11 mouse cellular contexts compared by ENCODE assay signal in genomic region chr1:118901868-118902586, GRCm38 (mm10).
DNase-seq lines count a peak whose midpoint lies in the region; ATAC-seq lines count a peak whose summit lies in the region.
"Had no signal": no experiment of that assay in that cellular context is flagged by ENCODE, and none has a peak within 500 bp of the region (broad histone marks: within the 10 kb centered on the region; RNA-seq: fewer than 3 reads in every experiment).

No protein-coding gene starts in this region.

- H3K4me3 ChIP-seq in embryonic facial prominence, embryonic 15.5 days (replicated peaks) = no peak overlapping the region
- no peak overlapping the region for H3K4me3 ChIP-seq in midbrain, embryonic 13.5 days (replicated peaks)
- H3K4me3 ChIP-seq: embryonic facial prominence, embryonic 13.5 days had no signal

- WGBS in embryonic facial prominence, embryonic 15.5 days = 45% methylated on average over 8 of the region's 8 CpGs
- WGBS in midbrain, embryonic 13.5 days = 37% methylated on average over 8 of the region's 8 CpGs

- no peak overlapping the region for H3K9ac ChIP-seq in embryonic facial prominence, embryonic 15.5 days
- H3K9ac ChIP-seq in midbrain, embryonic 13.5 days (replicated peaks) = 0 out of 2 replicates have a peak overlapping the region, but pooled peaks have one; percentile 14
- H3K9ac ChIP-seq: embryonic facial prominence, embryonic 13.5 days had no signal

- H3K9me3 ChIP-seq in embryonic facial prominence, embryonic 15.5 days (replicated peaks) = no peaks in the 10 kb centered on the region
- no peaks in the 10 kb centered on the region for H3K9me3 ChIP-seq in midbrain, embryonic 13.5 days
- H3K9me3 ChIP-seq: embryonic facial prominence, embryonic 13.5 days had no signal

- no peaks in the 10 kb centered on the region for H3K27me3 ChIP-seq in embryonic facial prominence, embryonic 15.5 days
- H3K27me3 ChIP-seq in midbrain, embryonic 13.5 days = no peaks in the 10 kb centered on the region
- H3K27me3 ChIP-seq: embryonic facial prominence, embryonic 13.5 days had no signal

- H3K4me2 ChIP-seq in embryonic facial prominence, embryonic 15.5 days (replicated peaks) = no peak overlapping the region
- no peak overlapping the region for H3K4me2 ChIP-seq in midbrain, embryonic 13.5 days (replicated peaks)
- H3K4me2 ChIP-seq: embryonic facial prominence, embryonic 13.5 days had no signal

- H3K27ac ChIP-seq in embryonic facial prominence, embryonic 15.5 days (replicated peaks) = peak overlapping the region; percentile 40; the same call in 1 of the 2 replicates
- H3K27ac ChIP-seq in midbrain, embryonic 13.5 days = no peak overlapping the region
- H3K27ac ChIP-seq: embryonic facial prominence, embryonic 13.5 days had no signal

- DNase-seq in kidney, adult 11 months = peak; percentile 11
- no peak for DNase-seq in kidney, adult 18-20 months
- peak; percentile 41 for DNase-seq in embryo, embryonic 10.5 days (ENCODE audit: low spot score)
- DNase-seq in retina, postnatal 1 day = no peak
- no peak for DNase-seq in right cerebral cortex, postnatal 25 days
- DNase-seq in frontal cortex, postnatal 36 days (ENCODE audit: low spot score in 2 of 2) = no peak
- DNase-seq: heart, postnatal 4 days had no signal

- peaks cover 70% of the 10 kb centered on the region for H3K4me1 ChIP-seq in embryonic facial prominence, embryonic 15.5 days
- H3K4me1 ChIP-seq in midbrain, embryonic 13.5 days (replicated peaks) = peaks cover 21% of the 10 kb centered on the region

- 0 out of 2 replicates have a peak, but pooled peaks cover 2% of the 10 kb centered on the region for H3K36me3 ChIP-seq in embryonic facial prominence, embryonic 15.5 days
- no peaks in the 10 kb centered on the region for H3K36me3 ChIP-seq in midbrain, embryonic 13.5 days
- H3K36me3 ChIP-seq: embryonic facial prominence, embryonic 13.5 days; G1E had no signal

- no peak for ATAC-seq in embryonic facial prominence, embryonic 15.5 days (ENCODE audit: insufficient number of reproducible peaks, low FRiP score, low TSS enrichment, low read depth)
- ATAC-seq in midbrain, embryonic 13.5 days = peak; percentile 38; the same call in 1 of the 2 replicates

Comparison
In these comparisons a context has a peak if more than half of its experiments do, and no peak if none do; other contexts are left out.
1. DNase-seq: peak in kidney, adult 11 months (single experiment) and embryo, embryonic 10.5 days (single experiment); none in kidney, adult 18-20 months (single experiment), retina, postnatal 1 day (single experiment), right cerebral cortex, postnatal 25 days (single experiment) and frontal cortex, postnatal 36 days (0 of 2).